Mouse (Mus musculus) neural tube, embryonic 14.5 days (tissue): ENCODE data around the gene Umodl1. TPM values are rescaled to one million over a fixed set of nuclear protein-coding genes. Genes with fewer than 3 reads are reported as not detected.

Experiments used
- ATAC-seq: fragments of 200-750 bp; cut with Nextera tagmentation; 2 replicates; pipeline ENCODE4 v1.8.0; 2017; ENCODE audit warnings: low read depth, mild to moderate bottlenecking, moderate TSS enrichment, moderate library complexity
- H3K27ac ChIP-seq: fragments of 300-500 bp; sonication (generic); 2 replicates; pipeline ENCODE4 v1.5.1; 2014; ENCODE audit warnings: low read depth, mild to moderate bottlenecking, control low read depth, low read length, moderate library complexity, mixed read lengths
- H3K27me3 ChIP-seq: fragments of 300-500 bp; sonication (generic); 2 replicates; pipeline ENCODE4 v1.6.1; 2014; ENCODE audit warnings: low read length; ENCODE audit not compliant: control insufficient read depth, insufficient read depth
- H3K36me3 ChIP-seq: fragments of 300-500 bp; sonication (generic); 2 replicates; pipeline ENCODE4 v1.6.1; 2014; ENCODE audit warnings: low read length, mixed read lengths; ENCODE audit not compliant: control insufficient read depth, insufficient read depth
- H3K4me1 ChIP-seq: fragments of 300-500 bp; sonication (generic); 2 replicates; pipeline ENCODE4 v1.6.1; 2014; ENCODE audit warnings: low read length; ENCODE audit not compliant: control insufficient read depth, insufficient read depth
- H3K4me2 ChIP-seq: fragments of 300-500 bp; sonication (generic); 2 replicates; pipeline ENCODE4 v1.6.1; 2014; ENCODE audit warnings: mild to moderate bottlenecking, low read depth, low read length, control low read depth
- H3K4me3 ChIP-seq: fragments of 300-500 bp; sonication (generic); 2 replicates; pipeline ENCODE4 v1.5.1; 2014; ENCODE audit warnings: low read depth, low read length, control low read depth, mixed read lengths
- H3K9ac ChIP-seq: fragments of 300-500 bp; sonication (generic); replicated peaks from 2 replicates; pipeline ENCODE4 v1.6.1; 2014; ENCODE audit warnings: low read depth, mild to moderate bottlenecking, control low read depth, low read length, mixed read lengths
- H3K9me3 ChIP-seq: fragments of 300-500 bp; sonication (generic); 2 replicates; pipeline ENCODE4 v1.6.1; 2016; ENCODE audit warnings: low read length; ENCODE audit not compliant: control insufficient read depth
- whole genome bisulfite sequencing: fragments of 180-500 bp; shearing (Covaris S2); extraction: QIAGEN DNeasy Blood & Tissue Kit; methylation state at CpG from one replicate; pipeline ENCODE4 v1.1.7; 2014; 5-methylcytosine and 5-hydroxymethylcytosine counted together
- polyA plus RNA-seq: library from polyadenylated mRNA; unstranded; fragments of >200 nt; fragmentation: Nextera tagmentation; extraction: Ambion mirVana; gene quantifications from 2 replicates; pipeline ENCODE4 v1.2.1, GENCODE M21; 2014

Gene Umodl1
- polyA plus RNA-seq, 1 experiment from 2014 or later, result not detected

DNA sequence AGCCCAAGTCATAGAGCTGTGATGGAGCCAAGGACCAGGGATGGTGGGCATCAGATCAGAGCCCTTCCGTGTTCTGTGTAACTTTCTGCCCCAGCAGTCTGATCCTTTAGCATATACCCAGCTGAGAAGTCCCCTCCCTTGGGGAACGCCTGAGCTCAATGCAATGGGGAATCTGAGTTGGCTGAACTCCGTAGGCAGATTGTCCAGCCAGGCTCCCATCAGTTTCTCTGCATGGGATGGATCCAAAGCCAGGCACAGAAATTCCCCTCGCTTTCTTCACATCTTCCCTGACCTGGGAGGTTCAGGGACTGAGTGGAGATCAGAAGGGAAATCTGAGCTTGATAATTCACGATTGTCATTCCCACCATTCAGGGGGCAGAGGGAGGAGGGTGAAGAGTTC is 19.1 kb upstream of the Umodl1 start:
- Histone ChIP-seq H3K4me1 (no peaks in the 10 kb centered on the region), H3K4me2 (no peak overlapping the region), H3K27ac (no peak overlapping the region), H3K4me3 (no peak overlapping the region), H3K9me3 (no peaks in the 10 kb centered on the region), H3K27me3 (no peaks in the 10 kb centered on the region), H3K9ac (no peak overlapping the region), H3K36me3 (no peaks in the 10 kb centered on the region)
- ATAC-seq, result no peak
- 50% methylated on average over 5 of the region's 5 CpGs for WGBS

DNA sequence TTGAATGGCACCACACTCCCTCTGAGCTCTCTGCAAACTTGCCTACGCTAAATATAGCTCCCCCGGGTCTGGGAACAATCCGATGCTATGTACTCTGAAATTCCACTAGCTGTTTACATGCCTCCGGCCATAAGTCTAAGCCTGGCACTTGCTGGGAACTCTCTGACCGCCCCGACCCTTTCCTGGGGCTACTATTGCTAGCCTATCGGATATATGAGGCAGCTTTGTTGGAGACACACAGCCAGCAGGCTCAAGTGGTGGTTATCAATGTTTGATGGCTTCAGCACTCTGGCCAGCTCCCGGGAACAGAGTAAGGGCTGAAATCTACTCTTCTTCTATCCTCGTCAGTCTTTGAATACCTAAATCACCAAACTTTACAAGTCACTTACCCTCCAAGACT is 15.9 kb upstream of the Umodl1 start:
- Histone ChIP-seq H3K4me1 (no peaks in the 10 kb centered on the region), H3K36me3 (no peaks in the 10 kb centered on the region), H3K4me2 (no peak overlapping the region), H3K27me3 (no peaks in the 10 kb centered on the region), H3K9me3 (no peaks in the 10 kb centered on the region), H3K9ac (no peak overlapping the region), H3K4me3 (no peak overlapping the region), H3K27ac (no peak overlapping the region)
- ATAC-seq, result no peak
- 42% methylated on average over 9 of the region's 9 CpGs for WGBS

DNA sequence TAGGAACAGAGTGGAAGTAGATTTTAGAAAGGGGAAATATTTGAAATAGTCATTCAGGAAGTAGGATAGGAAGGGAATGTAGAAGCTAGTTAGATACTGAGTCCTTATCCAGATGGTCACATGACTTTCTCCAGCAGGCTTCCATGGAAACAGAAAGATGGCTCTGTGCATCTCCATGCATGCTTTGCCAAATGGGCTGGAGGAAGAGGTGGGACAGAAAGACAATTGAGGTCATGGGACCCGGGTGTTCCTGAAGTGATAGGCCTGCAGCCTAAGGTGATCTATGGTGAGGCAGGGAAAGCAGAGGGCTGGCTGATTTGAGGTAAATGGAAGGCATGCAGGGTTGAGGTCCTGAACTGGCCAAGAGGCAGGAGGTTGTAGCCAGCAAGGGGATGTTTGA is 6.1 kb upstream of the Umodl1 start:
- Histone ChIP-seq H3K9ac (no peak overlapping the region), H3K27me3 (no peaks in the 10 kb centered on the region), H3K27ac (no peak overlapping the region), H3K4me1 (0 out of 2 replicates have a peak, but pooled peaks cover 2% of the 10 kb centered on the region), H3K4me3 (no peak overlapping the region), H3K4me2 (no peak overlapping the region), H3K9me3 (no peaks in the 10 kb centered on the region), H3K36me3 (no peaks in the 10 kb centered on the region)
- 52% methylated on average over 1 of the region's 1 CpGs for WGBS
- ATAC-seq, result no peak

DNA sequence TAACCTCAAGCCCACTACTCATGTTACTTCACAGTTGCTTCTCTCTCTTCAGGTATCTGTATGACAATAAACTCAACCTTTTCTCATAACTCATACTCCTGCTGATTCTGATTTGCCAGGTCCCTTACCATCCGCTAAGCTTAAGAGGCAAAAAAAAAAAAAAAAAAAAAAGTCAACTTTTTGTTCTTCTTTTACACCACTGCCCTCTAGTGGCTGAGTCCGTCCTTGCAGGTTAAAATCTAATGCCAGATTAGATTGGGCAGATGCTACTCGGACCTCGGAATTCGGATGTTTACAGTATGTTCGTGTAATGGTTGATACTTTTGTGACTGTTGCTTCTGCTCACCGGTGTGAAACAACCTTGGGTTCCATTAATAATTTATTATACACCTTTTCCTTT is 3.7 kb upstream of the Umodl1 start:
- no peaks in the 10 kb centered on the region for H3K36me3 ChIP-seq
- no peaks in the 10 kb centered on the region for H3K9me3 ChIP-seq
- H3K27ac ChIP-seq, result no peak overlapping the region
- H3K4me3 ChIP-seq, result no peak overlapping the region
- no peaks in the 10 kb centered on the region for H3K27me3 ChIP-seq
- no peaks in the 10 kb centered on the region for H3K4me1 ChIP-seq
- no peak for ATAC-seq
- no peak overlapping the region for H3K4me2 ChIP-seq
- WGBS, result 5% methylated on average over 7 of the region's 7 CpGs
- no peak overlapping the region for H3K9ac ChIP-seq

DNA sequence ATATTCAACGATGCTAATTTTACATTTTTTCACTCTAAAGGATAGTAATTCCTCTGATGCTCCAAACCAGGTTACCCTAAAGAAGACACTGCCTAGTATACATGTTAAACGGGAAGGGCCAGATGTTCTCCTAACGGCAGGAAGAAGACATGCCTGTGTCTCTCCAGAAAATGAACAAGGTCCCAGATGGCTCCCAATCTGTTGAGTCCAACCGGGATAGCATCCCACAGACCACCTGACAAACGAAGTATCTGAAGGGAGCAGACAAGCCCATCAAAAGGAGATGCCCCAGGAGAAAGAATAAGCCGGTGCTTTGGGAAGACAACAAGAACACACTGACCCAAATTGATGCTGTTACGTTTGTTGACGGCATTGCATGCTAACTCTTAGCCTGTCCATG is 2.8 kb upstream of the Umodl1 start:
- H3K27ac ChIP-seq, result no peak overlapping the region
- no peak overlapping the region for H3K4me2 ChIP-seq
- H3K4me3 ChIP-seq, result no peak overlapping the region
- H3K9ac ChIP-seq, result no peak overlapping the region
- H3K4me1 ChIP-seq, result no peaks in the 10 kb centered on the region
- 60% methylated on average over 8 of the region's 8 CpGs for WGBS
- H3K27me3 ChIP-seq, result no peaks in the 10 kb centered on the region
- no peaks in the 10 kb centered on the region for H3K36me3 ChIP-seq
- ATAC-seq, result no peak
- no peaks in the 10 kb centered on the region for H3K9me3 ChIP-seq

DNA sequence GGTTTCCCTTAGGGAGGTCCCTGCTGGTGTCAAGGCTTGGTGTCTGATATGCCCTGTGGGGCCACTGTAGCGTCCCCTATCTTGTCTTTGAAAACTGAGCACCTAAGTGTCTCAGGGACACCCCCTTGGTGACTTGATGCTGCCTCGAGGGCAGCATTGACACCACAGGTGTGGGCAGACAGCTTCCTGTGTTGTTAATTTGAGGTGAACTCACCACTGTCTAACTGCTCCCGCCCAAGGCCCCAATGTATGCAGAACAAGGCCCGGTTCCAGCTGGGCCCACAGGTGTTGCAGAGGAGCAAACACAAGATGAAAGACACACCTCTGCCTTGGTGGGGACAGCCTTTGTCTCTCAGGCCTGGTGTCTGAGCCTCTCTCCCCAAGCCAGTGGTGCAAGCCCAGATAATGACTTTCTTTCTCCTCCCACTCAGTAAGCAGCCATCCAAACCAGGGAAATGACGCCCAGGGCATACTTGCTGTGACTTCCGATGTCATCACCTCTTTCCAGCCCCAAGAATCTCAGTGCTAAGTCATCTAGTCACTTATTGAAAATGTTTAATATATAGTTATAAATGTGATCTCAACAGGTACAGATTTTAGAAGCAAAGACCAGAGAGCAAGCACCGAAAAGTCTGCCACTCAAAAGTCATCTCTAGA is 7.6 kb downstream of the Umodl1 start:
- no peaks in the 10 kb centered on the region for H3K36me3 ChIP-seq
- H3K4me3 ChIP-seq, result no peak overlapping the region
- H3K27ac ChIP-seq, result no peak overlapping the region
- H3K27me3 ChIP-seq, result no peaks in the 10 kb centered on the region
- no peak overlapping the region for H3K9ac ChIP-seq
- peaks cover 3% of the 10 kb centered on the region; the same call in 1 of the 2 replicates for H3K9me3 ChIP-seq
- H3K4me1 ChIP-seq, result no peaks in the 10 kb centered on the region
- no peak overlapping the region for H3K4me2 ChIP-seq
- 62% methylated on average over 7 of the region's 7 CpGs for WGBS
- no peak for ATAC-seq

DNA sequence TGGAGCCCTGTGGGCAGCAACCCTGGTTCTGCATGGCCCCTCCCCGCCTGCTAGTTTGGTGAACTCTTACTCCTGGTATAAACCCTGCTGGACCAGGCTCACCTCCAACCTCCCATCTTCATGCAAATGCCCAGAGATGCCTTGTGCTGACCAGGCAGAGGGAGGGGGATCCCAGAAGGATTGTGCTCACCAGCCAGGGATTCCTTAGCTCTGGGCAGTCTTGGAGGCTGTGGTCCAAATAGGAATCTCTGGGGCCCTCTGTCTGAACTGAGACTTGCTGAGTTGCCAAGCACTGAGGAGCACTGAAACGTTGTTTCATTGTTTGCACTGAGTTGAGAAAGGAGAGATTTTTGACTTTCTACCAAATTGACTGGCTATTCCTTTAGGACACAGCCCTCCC is 8.4 kb downstream of the Umodl1 start:
- no peak for ATAC-seq
- Histone ChIP-seq H3K9ac (no peak overlapping the region), H3K36me3 (no peaks in the 10 kb centered on the region), H3K4me3 (no peak overlapping the region), H3K4me2 (no peak overlapping the region), H3K27ac (no peak overlapping the region), H3K4me1 (no peaks in the 10 kb centered on the region), H3K9me3 (peaks cover 3% of the 10 kb centered on the region; the same call in 1 of the 2 replicates), H3K27me3 (no peaks in the 10 kb centered on the region)
- WGBS, result 33% methylated on average over 2 of the region's 2 CpGs

DNA sequence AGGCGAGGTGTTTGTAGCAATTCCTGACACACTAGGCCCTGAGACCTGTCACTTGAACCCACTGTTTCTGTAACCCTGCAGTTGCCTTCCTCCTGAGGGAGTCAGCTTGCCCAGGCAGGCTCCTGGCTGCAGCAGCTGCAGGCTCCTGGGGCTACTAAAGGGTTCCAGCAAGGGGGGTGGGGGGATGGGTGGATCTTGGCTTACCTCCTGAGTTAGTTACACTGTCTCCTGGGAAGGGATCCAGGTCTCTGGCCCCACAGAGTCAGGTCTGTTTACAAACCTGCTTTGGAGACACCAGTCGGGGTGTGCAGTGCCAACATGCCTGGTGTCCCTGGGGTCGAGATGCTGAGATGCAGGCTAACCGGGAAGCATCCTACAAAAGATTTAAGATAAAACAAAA is 15.5 kb downstream of the Umodl1 start:
- no peak overlapping the region for H3K27ac ChIP-seq
- H3K36me3 ChIP-seq, result no peaks in the 10 kb centered on the region
- H3K9ac ChIP-seq, result no peak overlapping the region
- H3K4me3 ChIP-seq, result no peak overlapping the region
- no peak overlapping the region for H3K4me2 ChIP-seq
- 64% methylated on average over 4 of the region's 4 CpGs for WGBS
- no peaks in the 10 kb centered on the region for H3K27me3 ChIP-seq
- ATAC-seq, result no peak
- no peaks in the 10 kb centered on the region for H3K4me1 ChIP-seq
- H3K9me3 ChIP-seq, result no peaks in the 10 kb centered on the region

DNA sequence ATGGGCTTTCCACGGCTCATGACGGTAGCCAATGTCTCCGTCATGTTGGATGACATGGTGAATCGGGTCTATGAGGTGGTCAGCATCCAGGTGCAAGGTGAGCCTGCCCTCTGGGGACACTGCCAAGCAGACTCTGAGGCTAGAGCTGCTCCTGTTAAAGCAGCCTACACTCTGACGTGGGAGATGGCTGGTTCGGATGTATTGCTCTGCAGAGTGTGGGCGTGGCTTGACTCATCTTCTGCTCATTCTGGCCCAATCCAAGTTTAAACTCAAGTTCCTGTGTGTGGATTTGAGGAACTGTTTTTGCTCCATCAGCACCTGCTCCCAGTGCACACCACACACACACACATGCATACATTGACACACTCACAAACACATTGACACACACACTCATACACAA is 17.4 kb downstream of the Umodl1 start:
- ATAC-seq, result no peak
- Histone ChIP-seq H3K9me3 (no peaks in the 10 kb centered on the region), H3K27ac (no peak overlapping the region), H3K4me1 (no peaks in the 10 kb centered on the region), H3K4me2 (no peak overlapping the region), H3K27me3 (no peaks in the 10 kb centered on the region), H3K9ac (no peak overlapping the region), H3K36me3 (no peaks in the 10 kb centered on the region), H3K4me3 (no peak overlapping the region)
- 89% methylated on average over 7 of the region's 7 CpGs for WGBS
